Mouse (Mus musculus): ENCODE data around the gene Tex9. TPM values are rescaled to one million over a fixed set of nuclear protein-coding genes. Genes with fewer than 3 reads are reported as not detected.
A peak's percentile ranks its signal among the peaks of the same experiment; 100 is the strongest.

The Tex9 gene
- polyA plus RNA-seq, 1 experiment from 2014 or later, result 80.9 TPM

DNA sequence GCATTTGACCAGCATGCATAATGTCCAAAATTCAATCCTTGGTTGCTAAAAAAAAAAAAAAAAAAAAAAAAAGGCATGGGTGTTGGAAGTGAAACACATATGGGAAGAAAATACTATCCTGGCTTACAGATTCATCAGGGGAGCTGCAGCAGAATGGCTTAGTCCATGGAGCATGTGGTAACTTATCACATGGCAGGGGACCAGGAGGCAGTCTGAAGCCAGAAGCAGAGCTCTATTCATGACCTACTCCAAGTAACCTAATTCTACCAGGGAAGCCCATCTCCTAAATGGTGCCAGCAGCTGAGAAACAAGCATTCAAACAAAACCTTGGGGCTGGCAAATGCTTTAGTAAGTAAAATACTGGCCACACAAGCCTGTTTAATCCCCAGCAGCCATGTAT is 27.2 kb upstream of the Tex9 start:
- no peak overlapping the region for H3K4me3 ChIP-seq (replicated peaks)
- no peaks in the 10 kb centered on the region for H3K27me3 ChIP-seq
- no peak overlapping the region for H3K9ac ChIP-seq
- no peak for ATAC-seq (ENCODE audit: low FRiP score)
- no peak overlapping the region for H3K27ac ChIP-seq
- H3K4me1 ChIP-seq, result 0 out of 2 replicates have a peak, but pooled peaks cover 6% of the 10 kb centered on the region
- no peaks in the 10 kb centered on the region for H3K9me3 ChIP-seq
- H3K36me3 ChIP-seq (replicated peaks), result no peaks in the 10 kb centered on the region
- H3K4me2 ChIP-seq, result no peak overlapping the region

DNA sequence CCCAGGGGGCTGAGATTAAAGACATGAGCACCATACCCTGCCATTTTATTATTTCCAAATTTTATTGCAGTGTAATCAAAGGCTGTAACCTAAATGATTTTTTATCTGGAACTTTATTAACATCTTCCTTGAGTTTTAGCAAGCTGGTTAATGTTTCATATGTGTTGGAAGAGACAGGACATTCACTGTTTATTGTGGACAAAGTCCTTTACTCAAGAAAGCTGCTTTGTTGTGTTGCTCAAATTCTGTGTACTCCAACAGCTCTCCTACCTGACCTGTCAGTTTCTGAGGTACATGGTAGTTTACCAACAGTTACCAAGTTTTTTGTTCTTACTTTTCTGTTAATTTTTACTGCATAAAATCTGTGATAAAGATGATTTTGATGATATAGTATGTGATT is 23.4 kb upstream of the Tex9 start:
- H3K27me3 ChIP-seq, result no peaks in the 10 kb centered on the region
- H3K9ac ChIP-seq, result no peak overlapping the region
- no peak for ATAC-seq (ENCODE audit: low FRiP score)

DNA sequence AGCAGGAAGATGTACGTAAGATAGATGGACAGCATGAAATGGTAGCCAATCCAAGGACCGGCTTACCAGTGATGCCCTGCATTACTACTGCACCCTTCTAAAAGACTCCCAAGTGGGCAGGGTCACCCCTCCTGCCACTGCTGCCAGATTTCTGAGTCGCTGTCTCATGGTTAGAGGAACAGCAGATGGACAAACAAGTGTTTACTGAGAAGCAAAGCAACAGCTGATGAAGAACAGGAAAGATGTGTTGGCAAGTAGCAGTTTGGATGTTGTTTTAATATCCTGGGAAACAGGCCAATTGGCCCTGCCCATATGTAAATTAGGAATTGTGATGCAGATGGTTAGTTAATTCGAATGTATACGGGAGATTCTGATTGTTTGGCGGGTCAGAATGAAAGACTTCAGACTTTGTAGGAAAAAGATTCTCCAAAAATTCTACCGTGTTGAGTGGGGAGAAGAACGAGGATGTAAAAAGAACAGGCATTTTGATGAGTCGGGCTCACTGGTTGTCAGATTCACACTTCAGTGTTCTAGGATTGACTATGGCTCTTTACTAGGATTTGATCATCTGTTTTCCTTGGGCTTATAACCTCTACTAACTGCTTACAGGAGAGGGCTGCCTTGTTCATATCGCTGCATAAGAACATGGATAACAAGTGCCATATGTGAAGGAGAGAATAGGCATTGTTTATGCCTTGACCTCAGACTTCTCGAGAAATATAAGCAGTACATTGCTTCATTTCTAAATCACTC is 20.4 kb upstream of the Tex9 start:
- Histone ChIP-seq H3K36me3 (replicated peaks) (no peaks in the 10 kb centered on the region), H3K27ac (no peak overlapping the region), H3K4me2 (no peak overlapping the region), H3K9me3 (no peaks in the 10 kb centered on the region), H3K27me3 (no peaks in the 10 kb centered on the region), H3K9ac (no peak overlapping the region), H3K4me3 (replicated peaks) (no peak overlapping the region), H3K4me1 (peaks cover 7% of the 10 kb centered on the region)
- 45% methylated on average over 11 of the region's 11 CpGs for WGBS
- ATAC-seq (ENCODE audit: low FRiP score), result no peak

More for the DNA sequence above, 23.4 kb upstream of the Tex9 start:
- H3K4me3 ChIP-seq (replicated peaks), result no peak overlapping the region
- H3K4me1 ChIP-seq, result peaks cover 12% of the 10 kb centered on the region
- no peaks in the 10 kb centered on the region for H3K36me3 ChIP-seq (replicated peaks)
- H3K9me3 ChIP-seq, result no peaks in the 10 kb centered on the region
- no peak overlapping the region for H3K27ac ChIP-seq
- no peak overlapping the region for H3K4me2 ChIP-seq

DNA sequence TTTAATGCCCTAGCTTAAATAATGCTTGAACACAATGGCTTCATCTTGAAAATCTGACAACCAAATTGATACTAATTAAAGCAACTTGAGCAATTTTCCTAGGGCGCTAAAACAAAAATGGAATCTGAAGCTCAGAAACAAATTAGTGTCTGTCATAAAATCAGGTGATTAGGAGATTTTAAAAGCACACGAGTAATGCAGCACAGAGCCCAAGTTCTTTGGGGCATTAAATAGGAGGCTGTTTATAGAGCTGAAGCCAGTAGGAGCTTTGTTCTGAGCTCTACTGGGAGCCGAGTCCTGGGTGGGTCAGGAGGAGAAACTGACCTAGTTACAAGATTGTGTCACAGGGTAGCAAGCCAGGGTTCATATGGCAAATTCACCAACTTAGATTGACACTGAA is 5.2 kb upstream of the Tex9 start:
- ATAC-seq (ENCODE audit: low FRiP score), result no peak
- no peaks in the 10 kb centered on the region for H3K9me3 ChIP-seq
- peaks cover 3% of the 10 kb centered on the region for H3K4me1 ChIP-seq
- no peaks in the 10 kb centered on the region for H3K27me3 ChIP-seq
- no peak overlapping the region for H3K4me2 ChIP-seq
- no peak overlapping the region for H3K27ac ChIP-seq
- no peak overlapping the region for H3K9ac ChIP-seq
- 48% methylated on average over 3 of the region's 3 CpGs for WGBS
- H3K4me3 ChIP-seq (replicated peaks), result no peak overlapping the region
- no peaks in the 10 kb centered on the region for H3K36me3 ChIP-seq (replicated peaks)

DNA sequence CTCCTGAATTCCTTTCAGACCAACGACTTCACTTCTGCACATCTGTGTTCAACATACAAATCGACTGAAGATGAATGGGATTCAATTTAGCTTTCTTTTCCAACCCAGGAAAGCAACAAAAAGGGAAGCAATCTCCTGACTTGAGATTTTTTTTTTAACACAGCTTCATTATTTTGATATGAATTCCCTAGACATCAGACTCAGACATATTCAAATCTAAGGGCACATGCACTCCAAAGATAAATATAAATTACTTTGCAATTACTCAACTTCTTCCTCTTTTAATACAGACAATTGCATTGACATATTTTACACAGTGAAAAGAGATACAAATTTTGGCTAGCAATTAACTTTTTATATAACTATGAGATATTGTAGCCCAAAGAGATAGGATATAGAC is 4.7 kb upstream of the Tex9 start:
- no peak overlapping the region for H3K4me2 ChIP-seq
- 71% methylated on average over 2 of the region's 2 CpGs for WGBS
- H3K4me1 ChIP-seq, result peaks cover 6% of the 10 kb centered on the region
- no peak overlapping the region for H3K9ac ChIP-seq
- H3K27me3 ChIP-seq, result no peaks in the 10 kb centered on the region
- no peaks in the 10 kb centered on the region for H3K9me3 ChIP-seq
- H3K36me3 ChIP-seq (replicated peaks), result no peaks in the 10 kb centered on the region
- no peak overlapping the region for H3K27ac ChIP-seq
- ATAC-seq (ENCODE audit: low FRiP score), result no peak
- H3K4me3 ChIP-seq (replicated peaks), result no peak overlapping the region

DNA sequence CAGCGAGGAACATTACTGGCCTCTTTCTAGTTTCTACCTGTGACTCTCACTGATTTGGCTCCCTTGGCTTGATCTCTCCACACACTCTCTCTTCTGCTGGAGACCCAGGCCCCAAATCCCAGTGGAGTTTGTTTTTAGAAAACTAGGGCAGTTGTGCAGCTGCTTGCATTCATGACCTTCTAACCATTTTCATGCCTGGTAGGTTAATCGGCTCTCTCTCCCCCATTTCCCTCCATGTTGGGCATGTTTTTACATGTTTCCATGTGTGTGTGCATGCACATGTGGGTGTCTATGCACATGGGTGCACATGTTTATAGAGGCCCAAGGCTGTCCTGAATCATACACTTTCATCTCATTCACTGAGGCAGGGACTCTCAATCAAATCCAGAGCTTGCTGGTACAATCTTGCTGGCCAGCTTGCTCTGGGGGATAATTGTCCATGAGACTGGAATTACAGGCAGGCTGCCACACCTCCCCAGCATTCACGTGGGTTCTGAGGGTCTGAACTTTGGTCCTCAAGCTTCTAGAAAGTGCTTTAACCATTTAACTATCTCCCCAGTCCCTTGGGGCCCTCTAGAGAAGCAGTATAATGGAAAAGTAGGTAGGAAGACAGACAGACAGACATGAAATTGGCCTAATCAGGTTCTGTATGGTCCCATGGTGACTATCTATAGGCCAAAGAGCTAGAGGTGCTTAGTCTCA is 2.1 kb upstream of the Tex9 start:
- ATAC-seq (ENCODE audit: low FRiP score), result no peak
- H3K36me3 ChIP-seq (replicated peaks), result no peaks in the 10 kb centered on the region; the same call in 1 of the 2 replicates
- no peak overlapping the region for H3K27ac ChIP-seq
- no peak overlapping the region for H3K4me3 ChIP-seq (replicated peaks)
- no peak overlapping the region for H3K4me2 ChIP-seq
- WGBS, result 83% methylated on average over 3 of the region's 3 CpGs
- no peak overlapping the region for H3K9ac ChIP-seq
- H3K9me3 ChIP-seq, result no peaks in the 10 kb centered on the region
- peaks cover 15% of the 10 kb centered on the region for H3K4me1 ChIP-seq
- no peaks in the 10 kb centered on the region for H3K27me3 ChIP-seq

DNA sequence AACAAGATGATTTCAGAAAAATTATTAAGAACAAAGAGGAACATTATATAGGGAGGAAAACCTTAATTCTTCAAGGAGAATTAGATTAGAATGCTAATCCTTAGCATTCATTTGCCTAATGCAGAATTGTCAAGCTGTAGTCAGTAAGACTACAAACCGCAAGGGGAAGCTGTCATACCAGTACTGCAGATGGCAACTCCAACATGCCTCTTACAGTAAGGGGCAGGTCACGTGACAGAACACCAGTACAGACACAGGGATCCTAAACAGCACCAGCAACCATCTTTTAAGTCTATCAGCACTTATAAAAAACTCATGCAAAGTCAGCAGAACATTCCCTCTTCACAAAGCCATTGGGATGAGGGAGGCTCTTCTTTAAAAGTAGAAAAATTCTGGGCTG is 1.5 kb upstream of the Tex9 start:
- ATAC-seq (ENCODE audit: low FRiP score), result no peak
- H3K4me2 ChIP-seq, result no peak overlapping the region
- H3K27me3 ChIP-seq, result no peaks in the 10 kb centered on the region
- H3K4me3 ChIP-seq (replicated peaks), result no peak overlapping the region
- no peaks in the 10 kb centered on the region; the same call in 1 of the 2 replicates for H3K36me3 ChIP-seq (replicated peaks)
- peaks cover 15% of the 10 kb centered on the region for H3K4me1 ChIP-seq
- H3K27ac ChIP-seq, result no peak overlapping the region
- 87% methylated on average over 2 of the region's 2 CpGs for WGBS
- H3K9ac ChIP-seq, result no peak overlapping the region
- H3K9me3 ChIP-seq, result no peaks in the 10 kb centered on the region

DNA sequence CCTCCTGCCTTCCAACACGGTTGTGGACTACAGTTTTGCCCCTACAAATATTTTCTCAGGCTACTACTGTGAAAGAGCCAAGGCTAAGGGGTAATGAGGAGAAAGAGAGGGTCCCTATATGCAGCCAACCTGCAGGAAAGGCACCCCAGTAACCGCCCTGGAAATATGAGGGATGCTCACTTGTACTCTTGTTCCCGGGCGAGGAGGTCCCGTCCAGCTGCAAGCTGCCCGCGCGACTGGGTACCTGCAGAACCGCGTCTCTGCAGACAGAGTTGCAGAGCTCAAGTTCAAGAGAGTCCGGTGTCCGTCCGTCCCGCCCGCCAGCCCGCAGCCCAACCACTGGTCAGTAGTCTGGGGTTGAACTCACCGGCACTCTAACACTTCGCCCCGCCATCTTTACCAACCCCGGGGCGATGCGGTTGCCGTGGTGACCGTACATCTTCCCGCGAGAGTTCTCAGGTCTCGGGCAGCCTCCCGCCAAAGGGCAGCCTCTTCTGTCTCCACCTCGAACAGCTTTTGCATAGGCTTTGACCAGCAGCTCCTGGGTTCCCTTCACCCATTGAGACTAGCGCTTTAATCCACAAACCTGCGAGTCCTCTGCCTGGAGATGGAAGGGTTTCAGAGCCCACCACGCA is 336 bp downstream of the Tex9 start:
- H3K9ac ChIP-seq, result peak overlapping the region; percentile 81
- peaks cover 15% of the 10 kb centered on the region for H3K4me1 ChIP-seq
- H3K4me3 ChIP-seq (replicated peaks), result peak overlapping the region; percentile 81
- peaks cover 10% of the 10 kb centered on the region for H3K36me3 ChIP-seq (replicated peaks)
- H3K27me3 ChIP-seq, result no peaks in the 10 kb centered on the region
- H3K27ac ChIP-seq, result peak overlapping the region; percentile 91
- peak; percentile 96 for ATAC-seq (ENCODE audit: low FRiP score)
- H3K4me2 ChIP-seq, result peak overlapping the region; percentile 73
- no peaks in the 10 kb centered on the region for H3K9me3 ChIP-seq
- 0% methylated on average over 32 of the region's 32 CpGs for WGBS

DNA sequence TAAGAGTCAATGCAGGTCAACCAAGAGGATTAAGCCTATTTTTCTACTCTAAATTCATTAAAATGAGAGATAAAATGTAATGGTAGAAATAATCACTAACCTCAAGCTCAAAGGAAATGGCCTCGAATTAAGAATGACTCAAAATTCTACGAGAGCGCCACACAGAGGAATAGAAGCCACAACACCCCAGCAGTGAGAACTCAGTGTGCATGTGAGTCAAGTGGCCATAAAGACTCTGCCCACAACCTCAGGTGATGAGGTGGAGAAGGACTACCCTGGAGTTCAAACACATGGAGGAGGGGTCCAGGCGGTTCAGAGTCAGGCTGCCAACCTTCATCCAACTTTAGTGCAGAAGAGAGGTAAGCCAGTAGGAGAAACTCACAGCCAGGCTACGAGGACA is 2.9 kb downstream of the Tex9 start:
- Histone ChIP-seq H3K9ac (0 out of 2 replicates have a peak overlapping the region, but pooled peaks have one; percentile 21), H3K4me1 (peaks cover 15% of the 10 kb centered on the region), H3K27ac (no peak overlapping the region), H3K27me3 (no peaks in the 10 kb centered on the region), H3K4me2 (no peak overlapping the region), H3K4me3 (replicated peaks) (no peak overlapping the region), H3K36me3 (replicated peaks) (peaks cover 28% of the 10 kb centered on the region), H3K9me3 (no peaks in the 10 kb centered on the region)
- WGBS, result 98% methylated on average over 5 of the region's 5 CpGs
- ATAC-seq (ENCODE audit: low FRiP score), result no peak

DNA sequence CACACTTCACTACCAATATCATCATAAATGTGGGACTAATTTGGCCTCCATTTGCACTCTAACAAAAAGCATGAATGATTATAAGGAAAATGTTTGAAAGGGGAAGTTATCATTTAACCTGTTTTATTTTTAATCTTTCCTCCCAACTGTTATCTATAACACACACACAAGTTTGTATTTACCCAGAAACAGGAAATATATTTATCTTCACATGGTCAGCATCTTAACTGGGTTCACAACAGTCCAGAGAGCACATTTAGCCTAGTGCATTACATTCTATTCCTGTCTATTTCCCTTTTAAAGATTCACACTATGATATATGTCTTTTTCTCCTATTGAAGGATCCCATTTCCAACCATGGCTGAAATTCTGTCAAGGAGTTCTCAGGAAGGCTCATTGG is 3.5 kb downstream of the Tex9 start:
- H3K9ac ChIP-seq, result no peak overlapping the region
- H3K9me3 ChIP-seq, result no peaks in the 10 kb centered on the region
- H3K27me3 ChIP-seq, result no peaks in the 10 kb centered on the region
- no peak for ATAC-seq (ENCODE audit: low FRiP score)
- H3K4me1 ChIP-seq, result peaks cover 15% of the 10 kb centered on the region
- H3K4me3 ChIP-seq (replicated peaks), result no peak overlapping the region
- peaks cover 31% of the 10 kb centered on the region for H3K36me3 ChIP-seq (replicated peaks)
- H3K27ac ChIP-seq, result no peak overlapping the region
- no peak overlapping the region for H3K4me2 ChIP-seq

DNA sequence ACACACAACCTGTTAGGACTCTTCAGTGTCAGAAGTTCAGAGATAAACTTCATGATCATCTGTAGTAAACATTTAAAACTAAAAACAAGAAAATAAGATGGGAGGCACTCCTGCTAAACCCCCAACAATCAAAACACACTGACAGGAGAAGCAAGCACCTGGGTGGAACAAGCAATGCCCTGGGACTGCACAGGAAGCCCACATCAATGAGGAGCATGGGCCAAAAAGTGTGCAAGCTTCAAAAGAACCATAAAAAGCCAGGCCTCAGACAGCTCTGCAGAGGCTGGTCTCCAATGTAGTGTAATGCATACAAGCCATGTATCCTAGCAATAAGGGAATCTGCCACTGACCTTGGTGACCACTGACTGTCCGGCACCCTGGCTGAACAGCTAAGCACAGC is 12.7 kb downstream of the Tex9 start:
- H3K27ac ChIP-seq, result no peak overlapping the region
- no peaks in the 10 kb centered on the region for H3K4me1 ChIP-seq
- H3K27me3 ChIP-seq, result no peaks in the 10 kb centered on the region
- 79% methylated on average over 1 of the region's 1 CpGs for WGBS
- no peak overlapping the region for H3K4me3 ChIP-seq (replicated peaks)
- H3K4me2 ChIP-seq, result no peak overlapping the region
- H3K9ac ChIP-seq, result no peak overlapping the region
- no peaks in the 10 kb centered on the region for H3K9me3 ChIP-seq
- ATAC-seq (ENCODE audit: low FRiP score), result no peak
- H3K36me3 ChIP-seq (replicated peaks), result peaks cover 63% of the 10 kb centered on the region

DNA sequence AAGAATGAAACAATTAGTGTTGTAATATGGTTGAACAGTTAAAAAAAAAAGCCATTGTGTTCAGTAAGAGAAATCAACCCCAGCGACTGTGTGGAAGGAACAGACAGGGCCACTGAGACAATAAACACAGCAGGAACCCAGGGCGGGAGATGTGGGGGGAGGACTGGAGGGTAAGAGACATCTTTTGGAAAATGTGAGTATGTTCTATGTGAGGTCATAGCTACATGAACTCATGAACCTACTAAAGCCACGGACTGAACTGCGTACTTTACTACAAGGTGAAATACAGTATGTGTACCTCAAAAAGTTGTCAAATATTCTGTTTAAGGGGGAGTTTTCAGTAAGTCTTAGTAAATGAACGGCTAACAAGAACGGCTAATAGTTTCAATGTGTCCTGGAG is 14.7 kb downstream of the Tex9 start:
- no peaks in the 10 kb centered on the region for H3K27me3 ChIP-seq
- no peaks in the 10 kb centered on the region for H3K4me1 ChIP-seq
- H3K27ac ChIP-seq, result no peak overlapping the region
- no peaks in the 10 kb centered on the region for H3K9me3 ChIP-seq
- no peak overlapping the region for H3K9ac ChIP-seq
- no peak overlapping the region for H3K4me3 ChIP-seq (replicated peaks)
- H3K4me2 ChIP-seq, result no peak overlapping the region
- 74% methylated on average over 6 of the region's 6 CpGs for WGBS
- ATAC-seq (ENCODE audit: low FRiP score), result no peak
- peaks cover 76% of the 10 kb centered on the region for H3K36me3 ChIP-seq (replicated peaks)
